15 mouse cellular contexts compared by ENCODE assay signal in the genomic region with DNA sequence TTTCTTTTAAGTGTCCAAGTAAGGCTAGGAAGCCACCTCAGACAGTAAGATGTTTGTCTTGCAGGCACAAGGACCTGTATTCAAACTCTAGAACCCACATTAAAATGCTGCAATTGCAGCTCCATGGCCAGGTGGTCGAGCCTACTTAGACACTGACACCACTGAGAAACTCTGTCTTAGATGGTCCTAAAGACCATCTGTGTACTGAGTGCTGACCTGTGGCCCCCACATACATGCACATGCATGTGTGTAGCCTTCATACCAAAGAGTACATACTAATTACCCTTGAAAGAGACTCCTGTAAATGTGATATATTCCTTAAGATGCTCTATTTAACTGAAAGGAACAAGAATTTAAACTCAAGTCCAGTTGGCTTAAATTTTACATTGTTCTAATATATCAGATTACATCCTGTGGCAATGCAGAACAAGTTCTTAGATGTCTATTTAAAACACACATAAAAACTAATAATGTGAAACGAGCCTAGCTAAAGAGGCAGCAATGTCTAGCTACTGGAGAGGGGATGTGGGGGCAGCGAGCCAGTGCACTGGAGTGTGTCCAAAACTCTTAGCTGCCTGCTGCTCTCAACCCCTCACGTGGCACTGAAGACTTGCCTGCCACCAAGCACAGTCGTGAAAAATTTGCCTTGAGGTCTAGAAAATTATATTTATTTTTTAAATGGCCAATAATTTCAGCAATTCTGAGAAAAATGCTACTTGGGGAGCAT.
DNase-seq lines count a peak whose midpoint lies in the region; ATAC-seq lines count a peak whose summit lies in the region.
"Had no signal": no experiment of that assay in that cellular context is flagged by ENCODE, and none has a peak within 500 bp of the region (broad histone marks: within the 10 kb centered on the region; RNA-seq: fewer than 3 reads in every experiment).

No protein-coding gene starts in this region.

- no peaks in the 10 kb centered on the region for H3K36me3 ChIP-seq in forebrain, embryonic 16.5 days (ENCODE audit: control insufficient read depth, insufficient read depth)
- H3K36me3 ChIP-seq in forebrain, embryonic 10.5 days (replicated peaks): no peaks in the 10 kb centered on the region
- H3K36me3 ChIP-seq in kidney, embryonic 14.5 days (ENCODE audit: control insufficient read depth, insufficient read depth, low read length): no peaks in the 10 kb centered on the region
- H3K36me3 ChIP-seq: embryonic facial prominence, embryonic 12.5 days; heart, embryonic 13.5 days; hindbrain, embryonic 13.5 days had no signal

- H3K9ac ChIP-seq in forebrain, embryonic 16.5 days (replicated peaks; ENCODE audit: low read depth, low read length): no peak overlapping the region
- no peak overlapping the region for H3K9ac ChIP-seq in kidney, embryonic 14.5 days (ENCODE audit: low read depth, low read length)
- H3K9ac ChIP-seq: embryonic facial prominence, embryonic 12.5 days; heart, embryonic 13.5 days; hindbrain, embryonic 13.5 days; lung, embryonic 14.5 days had no signal

- no peak overlapping the region for H3K4me3 ChIP-seq in forebrain, embryonic 16.5 days (replicated peaks; ENCODE audit: low read length)
- H3K4me3 ChIP-seq in forebrain, embryonic 10.5 days: no peak overlapping the region
- no peak overlapping the region for H3K4me3 ChIP-seq in kidney, embryonic 14.5 days (ENCODE audit: low read length)
- H3K4me3 ChIP-seq: embryonic facial prominence, embryonic 12.5 days; heart, embryonic 13.5 days; hindbrain, embryonic 13.5 days; left cerebral cortex, adult 2 months had no signal

- no peak for DNase-seq in forebrain, embryonic 10.5 days (ENCODE audit: extremely low spot score, low spot score)
- peak; percentile 36 for DNase-seq in layer of hippocampus, adult 11-12 months (ENCODE audit: low spot score)
- DNase-seq in layer of hippocampus, adult 9-10 months (ENCODE audit: low spot score): no peak
- DNase-seq in layer of hippocampus, adult 18-20 months (ENCODE audit: low spot score in 2 of 2): peak; percentile 13 to 71
- no peak for DNase-seq in heart, adult 8-10 months (ENCODE audit: low spot score)
- DNase-seq in urinary bladder, adult 2 months (ENCODE audit: low spot score): no peak
- DNase-seq: B cell, adult 2 months; liver; lung, embryonic 14.5 days had no signal

- H3K27ac ChIP-seq in forebrain, embryonic 16.5 days (ENCODE audit: low read length): no peak overlapping the region
- no peak overlapping the region for H3K27ac ChIP-seq in forebrain, embryonic 10.5 days
- no peak overlapping the region for H3K27ac ChIP-seq in kidney, embryonic 14.5 days (ENCODE audit: low read depth, low read length)
- H3K27ac ChIP-seq: embryonic facial prominence, embryonic 12.5 days; heart, embryonic 13.5 days; hindbrain, embryonic 13.5 days; left cerebral cortex, adult 2 months had no signal

- no peaks in the 10 kb centered on the region for H3K9me3 ChIP-seq in forebrain, embryonic 16.5 days (ENCODE audit: control insufficient read depth, low read length)
- H3K9me3 ChIP-seq in forebrain, embryonic 10.5 days: no peaks in the 10 kb centered on the region
- H3K9me3 ChIP-seq in kidney, embryonic 14.5 days (ENCODE audit: control insufficient read depth, low read length): no peaks in the 10 kb centered on the region
- H3K9me3 ChIP-seq: embryonic facial prominence, embryonic 12.5 days; heart, embryonic 13.5 days; hindbrain, embryonic 13.5 days had no signal

- ATAC-seq in forebrain, embryonic 16.5 days: 0 out of 2 replicates have a peak, but pooled peaks have one; percentile 33
- peak; percentile 98 for ATAC-seq in kidney, embryonic 14.5 days (ENCODE audit: low FRiP score, low TSS enrichment)

- no peaks in the 10 kb centered on the region for H3K4me1 ChIP-seq in forebrain, embryonic 16.5 days (replicated peaks; ENCODE audit: control insufficient read depth, insufficient read depth, low read length)
- H3K4me1 ChIP-seq in forebrain, embryonic 10.5 days: no peaks in the 10 kb centered on the region
- H3K4me1 ChIP-seq in kidney, embryonic 14.5 days (ENCODE audit: control insufficient read depth, insufficient read depth, low read length): no peaks in the 10 kb centered on the region
- H3K4me1 ChIP-seq: embryonic facial prominence, embryonic 12.5 days; heart, embryonic 13.5 days; hindbrain, embryonic 13.5 days had no signal

- 43% methylated on average over 5 of the region's 5 CpGs for WGBS in forebrain, embryonic 16.5 days
- WGBS in forebrain, embryonic 10.5 days: 76% methylated on average over 5 of the region's 5 CpGs
- WGBS in kidney, embryonic 14.5 days: 25% methylated on average over 5 of the region's 5 CpGs

- no peak overlapping the region for H3K4me2 ChIP-seq in forebrain, embryonic 16.5 days (ENCODE audit: low read length)
- no peak overlapping the region for H3K4me2 ChIP-seq in kidney, embryonic 14.5 days (replicated peaks; ENCODE audit: low read depth, low read length)
- H3K4me2 ChIP-seq: embryonic facial prominence, embryonic 12.5 days; heart, embryonic 13.5 days; hindbrain, embryonic 13.5 days; lung, embryonic 14.5 days had no signal

- no peaks in the 10 kb centered on the region for H3K27me3 ChIP-seq in forebrain, embryonic 16.5 days (replicated peaks; ENCODE audit: control insufficient read depth, insufficient read depth, low read length)
- H3K27me3 ChIP-seq in forebrain, embryonic 10.5 days (ENCODE audit: poor library complexity, severe bottlenecking): no peaks in the 10 kb centered on the region
- H3K27me3 ChIP-seq in kidney, embryonic 14.5 days (ENCODE audit: control insufficient read depth, insufficient read depth, low read length): peaks cover 8% of the 10 kb centered on the region; the same call in 1 of the 2 replicates
- H3K27me3 ChIP-seq: embryonic facial prominence, embryonic 12.5 days; heart, embryonic 13.5 days; hindbrain, embryonic 13.5 days had no signal

Comparison
In these comparisons a context has a peak if more than half of its experiments do, and no peak if none do; other contexts are left out.
1. DNase-seq: peak in layer of hippocampus, adult 11-12 months (single experiment) and layer of hippocampus, adult 18-20 months (2 of 2); none in forebrain, embryonic 10.5 days (single experiment), layer of hippocampus, adult 9-10 months (single experiment), heart, adult 8-10 months (single experiment) and urinary bladder, adult 2 months (single experiment).